ENCODE assay signal across 10 mouse cellular contexts in the genomic region with DNA sequence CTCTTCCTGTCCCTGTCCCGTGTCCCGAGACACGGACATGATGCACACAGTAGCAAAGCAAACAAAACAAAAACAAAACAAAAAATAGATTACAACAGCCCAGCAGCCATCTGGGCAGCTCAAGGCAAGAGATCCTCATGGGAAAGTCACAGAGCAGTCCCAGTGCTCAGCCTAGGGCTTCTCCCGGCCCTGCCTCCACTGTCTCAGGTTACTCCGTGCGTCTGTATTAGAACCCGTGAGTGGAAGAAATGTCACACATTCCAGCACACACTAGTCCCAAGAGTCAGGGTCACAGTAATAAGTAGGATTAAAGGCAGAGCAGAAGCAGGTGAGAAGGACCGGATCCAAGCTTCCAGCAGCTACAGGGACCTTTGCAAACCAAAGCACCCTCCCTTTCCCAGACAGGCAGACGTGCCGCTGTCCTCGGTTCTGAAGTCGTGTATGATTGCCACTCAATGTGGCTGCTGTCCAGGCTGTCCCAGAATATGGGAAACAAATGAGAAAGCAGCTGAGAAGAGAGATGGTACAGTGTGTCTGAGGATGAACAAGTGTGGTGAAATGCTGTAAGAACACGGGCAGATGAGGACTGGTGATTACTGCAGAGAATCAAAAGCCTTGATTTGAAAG.
DNase-seq lines count a peak whose midpoint lies in the region; ATAC-seq and TF ChIP-seq lines count a peak whose summit lies in the region.
"Had no signal": no experiment of that assay in that cellular context is flagged by ENCODE, and none has a peak within 500 bp of the region (broad histone marks: within the 10 kb centered on the region; RNA-seq: fewer than 3 reads in every experiment).

No protein-coding gene starts in this region.

- no peak for TF ChIP-seq RAD21 in CH12.LX (IDR thresholded peaks at IDR 0.05; ENCODE audit: low read depth, low read length)

- in situ Hi-C loops in CH12.LX (cut with MboI; ENCODE audit: low pct_ligation_motif_present, low pct_unique_long_range_greater_than_20kb, low sequenced_read_pairs), result no loop called here

- no peaks in the 10 kb centered on the region for H3K9me3 ChIP-seq in heart, postnatal 0 days (replicated peaks; ENCODE audit: control insufficient read depth, low read length)
- no peaks in the 10 kb centered on the region for H3K9me3 ChIP-seq in heart, embryonic 11.5 days (replicated peaks; ENCODE audit: control insufficient read depth, low read length)
- no peaks in the 10 kb centered on the region for H3K9me3 ChIP-seq in CH12.LX (replicated peaks; ENCODE audit: low read length)
- H3K9me3 ChIP-seq: G1E; megakaryocyte, embryonic 14.5 days had no signal

- H3K27ac ChIP-seq in heart, postnatal 0 days (ENCODE audit: low read depth), result no peak overlapping the region
- no peak overlapping the region for H3K27ac ChIP-seq in heart, embryonic 11.5 days (ENCODE audit: low read depth, low read length)
- no peak overlapping the region for H3K27ac ChIP-seq in CH12.LX (ENCODE audit: insufficient read depth, low read depth)

- H3K9ac ChIP-seq in heart, postnatal 0 days (replicated peaks; ENCODE audit: low read depth, low read length), result no peak overlapping the region
- no peak overlapping the region for H3K9ac ChIP-seq in heart, embryonic 11.5 days (ENCODE audit: low read depth, low read length)
- H3K9ac ChIP-seq in CH12.LX (ENCODE audit: insufficient read depth, low read depth), result no peak overlapping the region

- no peaks in the 10 kb centered on the region for H3K4me1 ChIP-seq in heart, postnatal 0 days (ENCODE audit: control insufficient read depth, insufficient read depth)
- H3K4me1 ChIP-seq in heart, embryonic 11.5 days (ENCODE audit: control insufficient read depth, insufficient read depth, low read length), result no peaks in the 10 kb centered on the region
- H3K4me1 ChIP-seq in CH12.LX (ENCODE audit: control insufficient read depth in 1 of 2, insufficient read depth in 2 of 2), result no peaks in the 10 kb centered on the region

- peak; percentile 41; the same call in 1 of the 2 replicates for ATAC-seq in heart, postnatal 0 days (ENCODE audit: insufficient read depth, low read depth)
- ATAC-seq in heart, embryonic 11.5 days (replicated peaks; ENCODE audit: insufficient number of reproducible peaks, low FRiP score, low TSS enrichment), result no peak

- H3K4me3 ChIP-seq in heart, postnatal 0 days (ENCODE audit: low read depth, low read length), result no peak overlapping the region
- no peak overlapping the region for H3K4me3 ChIP-seq in heart, embryonic 11.5 days (ENCODE audit: low read depth, low read length)
- no peak overlapping the region for H3K4me3 ChIP-seq in CH12.LX (replicated peaks in 1 of 3; ENCODE audit: low read depth in 2 of 3, low read length in 2 of 3, poor library complexity in 1 of 3)
- H3K4me3 ChIP-seq: megakaryocyte, embryonic 14.5 days had no signal

- no peaks in the 10 kb centered on the region for H3K79me2 ChIP-seq in CH12.LX (replicated peaks; ENCODE audit: control insufficient read depth, extremely low read depth, insufficient read depth, poor library complexity, severe bottlenecking)

- no peak for TF ChIP-seq POLR2A in CH12.LX (IDR thresholded peaks at IDR 0.05; ENCODE audit: low read depth, low read length)
- TF ChIP-seq POLR2A in brain, embryonic 14.5 days (IDR thresholded peaks at IDR 0.05; ENCODE audit: borderline replicate concordance, extremely low read depth, insufficient read depth, insufficient read length, poor library complexity, severe bottlenecking), result no peak

- DNase-seq in heart, postnatal 0 days (ENCODE audit: low spot score), result peak; percentile 55
- DNase-seq in CH12.LX (ENCODE audit: extremely low read depth), result peak; percentile 12
- DNase-seq in brain, embryonic 14.5 days (ENCODE audit: low read depth), result peak; percentile 40
- peak; percentile 89 to 90 for DNase-seq in kidney, postnatal 4 days
- DNase-seq in testis, postnatal 10 days (ENCODE audit: low spot score), result peak; percentile 79
- no peak for DNase-seq in right cerebral cortex, postnatal 10 days (ENCODE audit: low spot score in 2 of 2)
- DNase-seq in urinary bladder, postnatal 4 days (ENCODE audit: low spot score in 2 of 2), result no peak

- H3K36me3 ChIP-seq in heart, postnatal 0 days (replicated peaks; ENCODE audit: control insufficient read depth, insufficient read depth, low read length), result no peaks in the 10 kb centered on the region
- no peaks in the 10 kb centered on the region for H3K36me3 ChIP-seq in heart, embryonic 11.5 days (ENCODE audit: control insufficient read depth, insufficient read depth, low read length)
- no peaks in the 10 kb centered on the region for H3K36me3 ChIP-seq in CH12.LX (replicated peaks in 1 of 2; ENCODE audit: control insufficient read depth in 1 of 2, insufficient read depth in 1 of 2, low read length in 1 of 2)
- H3K36me3 ChIP-seq: G1E had no signal

- no peak for TF ChIP-seq EP300 in heart, postnatal 0 days (IDR thresholded peaks at IDR 0.05; ENCODE audit: low read depth)
- TF ChIP-seq EP300 in CH12.LX (IDR thresholded peaks at IDR 0.05; ENCODE audit: low read length), result no peak

- dilution Hi-C loops in CH12.LX (cut with MboI; ENCODE audit: extremely low pct_ligation_motif_present, extremely low pct_unique_long_range_greater_than_20kb, low sequenced_read_pairs), result no loop called here

- WGBS in heart, postnatal 0 days, result 42% methylated on average over 13 of the region's 13 CpGs
- WGBS in heart, embryonic 11.5 days (ENCODE audit: insufficient replicate concordance), result 39% methylated on average over 13 of the region's 13 CpGs

- no peaks in the 10 kb centered on the region for H3K27me3 ChIP-seq in heart, postnatal 0 days (ENCODE audit: control insufficient read depth, insufficient read depth, low read length)
- no peaks in the 10 kb centered on the region for H3K27me3 ChIP-seq in heart, embryonic 11.5 days (ENCODE audit: control insufficient read depth, insufficient read depth, low read length)
- peaks cover 84% of the 10 kb centered on the region for H3K27me3 ChIP-seq in CH12.LX (replicated peaks)

- no peak for TF ChIP-seq CTCF in heart, postnatal 0 days (IDR thresholded peaks at IDR 0.05; ENCODE audit: low read depth)
- no peak for TF ChIP-seq CTCF in CH12.LX (conservative IDR thresholded peaks at IDR 0.05 in 1 of 2, IDR thresholded peaks at IDR 0.05 in 1 of 2; ENCODE audit: low read depth in 2 of 2, low read length in 2 of 2)
- TF ChIP-seq CTCF in brain, embryonic 14.5 days (IDR thresholded peaks at IDR 0.05; ENCODE audit: borderline replicate concordance, extremely low read depth, insufficient read depth, insufficient read length), result no peak

- H3K4me2 ChIP-seq in heart, postnatal 0 days (ENCODE audit: low read depth, low read length), result no peak overlapping the region
- H3K4me2 ChIP-seq in heart, embryonic 11.5 days, result no peak overlapping the region
- no peak overlapping the region for H3K4me2 ChIP-seq in CH12.LX (ENCODE audit: insufficient read depth, low read depth, poor library complexity, severe bottlenecking)

TF ChIP-seq in CH12.LX, 34 proteins besides CTCF, POLR2A, EP300 and RAD21:
- TF ChIP-seq GABPA (IDR thresholded peaks at IDR 0.05; ENCODE audit: insufficient replicate concordance, low read depth, low read length) (no peak), ZMIZ1 (IDR thresholded peaks at IDR 0.05; ENCODE audit: low read depth, low read length) (no peak), KAT2A (IDR thresholded peaks at IDR 0.05; ENCODE audit: insufficient replicate concordance, low read length) (no peak), MAX (IDR thresholded peaks at IDR 0.05; ENCODE audit: low read length) (no peak), RCOR1 (conservative IDR thresholded peaks at IDR 0.05; ENCODE audit: low read depth, low read length) (no peak), IRF4 (IDR thresholded peaks at IDR 0.05; ENCODE audit: low read depth, low read length) (no peak), MAFK (IDR thresholded peaks at IDR 0.05; ENCODE audit: insufficient replicate concordance, low read length) (no peak), USF2 (conservative IDR thresholded peaks at IDR 0.05; ENCODE audit: low read depth, low read length) (no peak), MEF2A (IDR thresholded peaks at IDR 0.05; ENCODE audit: borderline replicate concordance, low read depth, low read length) (no peak), POLR2AphosphoS2 (IDR thresholded peaks at IDR 0.05; ENCODE audit: low read depth, low read length) (no peak), CHD1 (IDR thresholded peaks at IDR 0.05; ENCODE audit: low read depth, low read length) (no peak), MAZ (IDR thresholded peaks at IDR 0.05; ENCODE audit: low read depth, low read length) (no peak), ZC3H11A (IDR thresholded peaks at IDR 0.05; ENCODE audit: low read depth, low read length) (no peak), TBP (conservative IDR thresholded peaks at IDR 0.05; ENCODE audit: low read depth, low read length) (no peak), BHLHE40 (IDR thresholded peaks at IDR 0.05; ENCODE audit: low read depth, low read length) (no peak), JUND (conservative IDR thresholded peaks at IDR 0.05; ENCODE audit: low read depth, low read length) (no peak), NELFE (IDR thresholded peaks at IDR 0.05; ENCODE audit: low read depth, low read length) (no peak), PAX5 (IDR thresholded peaks at IDR 0.05; ENCODE audit: low read length) (no peak), ETS1 (conservative IDR thresholded peaks at IDR 0.05; ENCODE audit: low read depth, low read length) (no peak), TCF12 (IDR thresholded peaks at IDR 0.05; ENCODE audit: low read depth, low read length) (no peak)

Comparison
In these comparisons a context has a peak if more than half of its experiments do, and no peak if none do; other contexts are left out.
1. DNase-seq: peak in heart, postnatal 0 days (single experiment), CH12.LX (single experiment), brain, embryonic 14.5 days (single experiment), kidney, postnatal 4 days (2 of 2) and testis, postnatal 10 days (single experiment); none in right cerebral cortex, postnatal 10 days (0 of 2) and urinary bladder, postnatal 4 days (0 of 2).